Mouse (Mus musculus): Measurements from ENCODE around the gene Plekho1. TPM values are rescaled to one million over a fixed set of nuclear protein-coding genes. Genes with fewer than 3 reads are reported as not detected.
"Not testable (repeated sequence)": the region's sequence is repeated elsewhere in the genome, so short reads cannot be mapped to it uniquely, and the experiment has no call there.

Gene Plekho1
- polyA plus RNA-seq, 1 experiment: 82.7 TPM

- no peak for TF ChIP-seq POLR2A (IDR thresholded peaks at IDR 0.05; ENCODE audit: borderline replicate concordance, extremely low read depth, low read depth, low read length)
- Histone ChIP-seq H3K4me1 (ENCODE audit: control insufficient read depth, insufficient read depth, low read length) (no peaks in the 10 kb centered on the region), H3K4me3 (replicated peaks; ENCODE audit: extremely low read depth, low read depth, low read length) (no peak overlapping the region)
- WGBS: 22% methylated on average over 34 of the region's 34 CpGs
- DNase-seq: no peak
These were observed 22.7 kb downstream of the Plekho1 start for GRCm38 (mm10) chr3:95972873-95973634.

- Histone ChIP-seq H3K4me1 (ENCODE audit: control insufficient read depth, insufficient read depth, low read length) (no peaks in the 10 kb centered on the region), H3K4me3 (replicated peaks; ENCODE audit: extremely low read depth, low read depth, low read length) (no peak overlapping the region)
- 72% methylated on average over 12 of the region's 12 CpGs for WGBS
- TF ChIP-seq CTCF (IDR thresholded peaks at IDR 0.05; ENCODE audit: insufficient read depth, low read length): no peak
- TF ChIP-seq POLR2A (IDR thresholded peaks at IDR 0.05; ENCODE audit: borderline replicate concordance, extremely low read depth, low read depth, low read length): no peak
- DNase-seq: no peak
These were observed 23.4 kb downstream of the Plekho1 start for GRCm38 (mm10) chr3:95972251-95972872.

GRCm38 (mm10) chr3:95970661-95971060 is 25.1 kb downstream of the Plekho1 start:
- not testable (repeated sequence) for H3K4me1 ChIP-seq (ENCODE audit: control insufficient read depth, insufficient read depth, low read length); DNase-seq; H3K4me3 ChIP-seq (replicated peaks; ENCODE audit: extremely low read depth, low read depth, low read length)
- 69% methylated on average over 7 of the region's 7 CpGs for WGBS

GRCm38 (mm10) chr3:95969277-95969676 is 26.5 kb downstream of the Plekho1 start:
- 82% methylated on average over 1 of the region's 1 CpGs for WGBS
- no peak for DNase-seq
- Histone ChIP-seq H3K4me1 (ENCODE audit: control insufficient read depth, insufficient read depth, low read length) (peaks cover 2% of the 10 kb centered on the region; the same call in 1 of the 2 replicates), H3K4me3 (replicated peaks; ENCODE audit: extremely low read depth, low read depth, low read length) (no peak overlapping the region)
- TF ChIP-seq POLR2A (IDR thresholded peaks at IDR 0.05; ENCODE audit: borderline replicate concordance, extremely low read depth, low read depth, low read length): no peak
- TF ChIP-seq CTCF (IDR thresholded peaks at IDR 0.05; ENCODE audit: insufficient read depth, low read length): no peak

- 6% methylated on average over 7 of the region's 7 CpGs for WGBS
- Histone ChIP-seq H3K4me1 (ENCODE audit: control insufficient read depth, insufficient read depth, low read length) (peaks cover 2% of the 10 kb centered on the region; the same call in 1 of the 2 replicates), H3K4me3 (replicated peaks; ENCODE audit: extremely low read depth, low read depth, low read length) (no peak overlapping the region)
- peak; percentile 16 for DNase-seq
- TF ChIP-seq POLR2A (IDR thresholded peaks at IDR 0.05; ENCODE audit: borderline replicate concordance, extremely low read depth, low read depth, low read length): no peak
- TF ChIP-seq CTCF (IDR thresholded peaks at IDR 0.05; ENCODE audit: insufficient read depth, low read length): 0 out of 2 replicates have a peak, but pooled peaks have one; percentile 19
These were observed 30.0 kb downstream of the Plekho1 start for GRCm38 (mm10) chr3:95965518-95966451.

- WGBS: 37% methylated on average over 4 of the region's 4 CpGs
These were observed 32.1 kb downstream of the Plekho1 start for GRCm38 (mm10) chr3:95963681-95964080.

GRCm38 (mm10) chr3:95963230-95963629 is 32.6 kb downstream of the Plekho1 start:
- Histone ChIP-seq H3K4me3 (replicated peaks; ENCODE audit: extremely low read depth, low read depth, low read length) (no peak overlapping the region), H3K4me1 (ENCODE audit: control insufficient read depth, insufficient read depth, low read length) (peaks cover 2% of the 10 kb centered on the region; the same call in 1 of the 2 replicates)
- no peak for DNase-seq
- TF ChIP-seq POLR2A (IDR thresholded peaks at IDR 0.05; ENCODE audit: borderline replicate concordance, extremely low read depth, low read depth, low read length) (no peak), CTCF (IDR thresholded peaks at IDR 0.05; ENCODE audit: insufficient read depth, low read length) (no peak)
- 61% methylated on average over 2 of the region's 2 CpGs for WGBS

More at GRCm38 (mm10) chr3:95963681-95964080, 32.1 kb downstream of the Plekho1 start:
- Histone ChIP-seq H3K4me3 (replicated peaks; ENCODE audit: extremely low read depth, low read depth, low read length) (no peak overlapping the region), H3K4me1 (ENCODE audit: control insufficient read depth, insufficient read depth, low read length) (peaks cover 2% of the 10 kb centered on the region; the same call in 1 of the 2 replicates)
- no peak for DNase-seq
- no peak for TF ChIP-seq POLR2A (IDR thresholded peaks at IDR 0.05; ENCODE audit: borderline replicate concordance, extremely low read depth, low read depth, low read length)
- TF ChIP-seq CTCF (IDR thresholded peaks at IDR 0.05; ENCODE audit: insufficient read depth, low read length): peak; percentile 55

- H3K4me3 ChIP-seq (replicated peaks; ENCODE audit: extremely low read depth, low read depth, low read length); DNase-seq; H3K4me1 ChIP-seq (ENCODE audit: control insufficient read depth, insufficient read depth, low read length): not testable (repeated sequence)
- WGBS: 78% methylated on average over 8 of the region's 8 CpGs
These were observed 33.6 kb downstream of the Plekho1 start for GRCm38 (mm10) chr3:95962182-95962581.

GRCm38 (mm10) chr3:95959807-95960206 is 36.0 kb downstream of the Plekho1 start:
- TF ChIP-seq POLR2A (IDR thresholded peaks at IDR 0.05; ENCODE audit: borderline replicate concordance, extremely low read depth, low read depth, low read length): no peak
- no peak for TF ChIP-seq CTCF (IDR thresholded peaks at IDR 0.05; ENCODE audit: insufficient read depth, low read length)
- 85% methylated on average over 1 of the region's 1 CpGs for WGBS
- no peak overlapping the region for H3K4me3 ChIP-seq (replicated peaks; ENCODE audit: extremely low read depth, low read depth, low read length)
- no peaks in the 10 kb centered on the region for H3K4me1 ChIP-seq (ENCODE audit: control insufficient read depth, insufficient read depth, low read length)
- no peak for DNase-seq

Measured in lung, adult 2 months (tissue).